Mouse (Mus musculus): ENCODE results near the gene Zfp462.

- TF ChIP-seq CTCF (conservative IDR thresholded peaks at IDR 0.05; ENCODE audit: low read length) (no peak), NANOG (IDR thresholded peaks at IDR 0.05; ENCODE audit: borderline replicate concordance, low read length) (no peak), POU5F1 (IDR thresholded peaks at IDR 0.05; ENCODE audit: borderline replicate concordance, low read length) (no peak)
Observed at GRCm38 (mm10) chr4:55005066-55005465, 60.2 kb downstream of the Zfp462 start.
